Mouse (Mus musculus) retina, postnatal 1 day (tissue): ENCODE results near the gene A26c2.

Experiments used
- DNase-seq: peaks from one replicate; pipeline ENCODE4 v3.0.0-alpha.2; 2012

A26c2 gene

DNA sequence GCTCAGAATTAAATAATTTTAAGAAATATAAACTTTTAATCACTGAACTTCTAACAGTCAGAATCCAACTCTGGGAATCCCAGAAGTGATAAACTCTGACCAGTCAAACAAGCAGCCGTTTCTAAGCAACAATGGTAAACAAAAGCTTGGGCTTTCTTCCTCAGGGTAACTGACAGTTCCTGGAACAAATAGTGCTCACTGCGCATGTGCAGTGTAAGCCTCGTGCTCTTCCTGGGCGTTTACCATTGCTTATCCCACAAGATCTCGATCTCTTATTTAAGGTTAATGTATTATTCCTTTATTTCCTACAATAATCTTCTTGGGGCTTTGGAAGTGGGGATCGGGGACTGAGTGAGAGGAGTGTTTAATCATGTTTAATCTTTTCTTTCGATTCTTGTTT is at the start of gene A26c2:
Gene A26c2 (minus strand): TSS at position 101 of the 400 bp plus-strand sequence.
- no peak for DNase-seq

DNA sequence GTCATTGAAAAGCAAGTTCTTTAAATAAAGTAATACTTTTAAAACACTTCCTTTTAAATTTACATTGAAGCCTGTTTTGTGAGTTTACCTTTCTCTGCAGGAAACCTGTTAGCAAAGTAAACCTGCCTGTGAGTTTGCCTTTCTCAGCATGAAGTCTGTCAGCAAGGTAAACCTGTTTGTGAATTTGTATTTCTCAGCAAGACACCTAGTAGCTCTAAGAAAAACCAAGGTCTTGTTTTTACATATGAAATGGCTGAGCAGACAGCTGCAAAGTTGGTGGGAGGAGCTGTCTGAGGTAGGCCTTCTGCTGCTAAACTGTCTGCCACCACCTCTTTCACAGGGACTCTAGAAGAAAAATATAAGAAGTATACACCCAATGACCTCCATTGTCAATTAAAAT is 28.0 kb upstream of the A26c2 start:
- no peak for DNase-seq
